Mouse (Mus musculus) liver, adult 2 months (tissue): ENCODE data around the gene Impdh1.

ENCODE experiments used
- CTCF ChIP-seq: fragments of 200-500 bp; IDR thresholded peaks from 2 replicates; pipeline ENCODE4 v1.5.1; 2011; ENCODE audit warnings: low read depth, low read length, control low read depth
- POLR2A ChIP-seq: fragments of 200-500 bp; IDR thresholded peaks from 2 replicates; pipeline ENCODE4 v1.6.1; 2011; ENCODE audit warnings: low read length, control low read depth; ENCODE audit not compliant: insufficient read depth; ENCODE audit errors: extremely low read depth

DNA sequence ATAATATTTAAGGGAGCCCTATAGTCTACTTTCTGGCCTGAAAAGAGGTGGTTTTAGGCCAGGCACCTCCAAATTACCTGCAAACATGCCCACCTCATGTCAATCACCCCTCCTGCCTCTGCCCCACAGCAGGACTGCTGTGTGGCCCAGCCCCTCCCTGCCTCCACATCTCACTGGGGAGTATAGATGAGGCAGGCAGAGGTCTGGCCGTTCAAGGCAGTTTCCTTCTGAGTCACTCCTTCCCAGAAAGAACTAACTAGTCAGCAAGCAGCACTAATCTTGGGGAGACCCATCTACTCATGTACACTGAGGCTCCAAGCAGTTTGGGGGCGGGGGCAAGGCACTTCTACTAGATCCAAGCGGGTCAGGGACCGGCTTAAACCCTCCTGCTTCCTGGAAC is 30.9 kb upstream of the Impdh1 start:
- no peak for TF ChIP-seq CTCF
- TF ChIP-seq POLR2A = no peak
